Mouse (Mus musculus) liver (tissue): ENCODE data around the gene Olfr539.
"Not testable (repeated sequence)": the region's sequence is repeated elsewhere in the genome, so short reads cannot be mapped to it uniquely, and the experiment has no call there.

Source experiments
- DNase-seq: peaks from one replicate; pipeline ENCODE4 v3.0.0-alpha.2; 2020; ENCODE audit warnings: mixed read lengths

The Olfr539 gene

GRCm38 (mm10) chr7:140659630-140660029, at the start of gene Olfr539:
Gene Olfr539, plus strand, starts transcription at chr7:140659930.
- DNase-seq: no peak

DNA sequence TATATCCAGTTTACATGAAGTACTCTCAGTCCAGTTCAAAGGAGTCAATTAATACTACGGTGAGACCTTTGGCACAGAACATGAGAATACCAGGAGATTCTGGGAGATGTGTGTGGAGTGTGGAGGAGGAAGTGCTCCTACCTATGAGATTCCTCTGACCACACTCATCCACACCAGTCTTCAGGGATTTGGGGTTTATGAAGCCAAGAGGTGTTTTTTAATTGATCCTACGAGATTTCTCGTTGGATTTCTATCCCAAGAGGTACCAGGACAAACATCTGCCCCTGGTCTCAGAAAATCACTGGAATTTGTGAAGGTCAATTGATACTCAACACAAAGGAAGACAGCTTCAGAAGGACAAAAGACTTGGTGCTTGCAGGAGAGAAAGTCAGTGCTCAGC, 31.1 kb upstream of the Olfr539 start, which contains the start of gene Olfr61:
Gene Olfr61, plus strand, starts transcription at position 301 of the 400 bp plus-strand sequence.
- not testable (repeated sequence) for DNase-seq

DNA sequence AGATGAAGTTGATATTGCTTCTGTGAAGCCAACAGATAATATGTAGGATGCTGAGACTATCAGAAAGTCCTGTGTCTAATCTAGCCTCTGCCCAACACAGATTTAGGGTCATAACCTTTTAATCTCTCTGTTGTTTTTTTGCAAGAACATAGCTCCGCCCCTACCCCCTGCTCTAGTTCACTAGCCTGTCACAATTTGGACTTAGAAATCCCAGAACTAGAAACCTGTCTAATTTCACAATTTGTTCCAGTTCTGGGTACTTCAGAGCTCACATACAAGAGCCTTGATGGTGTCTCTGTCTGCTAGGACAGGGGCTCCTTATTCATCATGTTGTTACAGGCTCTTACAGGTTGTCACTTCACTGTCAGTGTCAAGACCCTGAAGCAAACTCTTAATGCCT, 29.2 kb upstream of the Olfr539 start:
- no peak for DNase-seq

GRCm38 (mm10) chr7:140646152-140646551, 13.6 kb upstream of the Olfr539 start, which contains the start of gene Olfr53:
Gene Olfr53, plus strand, starts transcription at chr7:140646452.
- no peak for DNase-seq

DNA sequence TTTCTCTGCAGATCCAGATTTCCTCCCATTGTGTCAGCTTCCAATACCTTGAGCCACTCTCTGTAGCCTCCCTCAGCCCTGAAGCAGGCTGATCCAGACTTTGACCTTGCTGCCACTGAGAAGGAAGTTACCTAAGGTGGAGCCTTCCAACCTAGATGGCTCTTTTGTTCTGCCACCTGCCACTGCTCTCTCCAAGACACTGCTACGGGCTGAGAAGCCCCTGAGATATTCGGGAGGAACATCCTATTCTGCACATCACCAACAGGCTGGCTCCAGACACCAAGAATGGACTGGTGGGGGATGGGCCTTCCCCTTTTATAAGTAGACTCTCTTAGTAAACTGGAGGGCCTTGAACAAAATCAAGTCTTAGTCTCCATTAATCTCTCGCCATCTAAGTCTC, 11.0 kb downstream of the Olfr539 start:
- DNase-seq: not testable (repeated sequence)

DNA sequence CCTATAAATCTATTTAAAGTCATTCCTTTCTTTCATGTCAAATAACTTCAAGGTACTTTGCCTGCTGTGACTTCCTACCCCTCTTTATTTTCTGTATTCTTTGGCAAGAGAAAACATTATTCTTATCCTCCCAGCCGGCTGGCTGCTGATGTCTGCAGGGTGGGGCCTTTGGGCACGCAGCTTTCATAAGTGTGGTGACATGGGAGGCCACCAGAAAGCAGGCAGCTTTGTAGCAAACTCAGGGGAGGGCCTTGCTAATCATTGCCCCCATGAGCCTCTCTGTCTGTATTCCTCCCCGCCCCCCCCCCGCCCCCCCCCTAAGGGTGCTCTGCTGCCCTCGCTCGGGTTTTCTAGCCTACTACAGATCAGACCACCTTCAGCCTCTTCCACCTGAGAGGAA, 16.1 kb downstream of the Olfr539 start:
- DNase-seq: no peak

- DNase-seq: not testable (repeated sequence)
Measured at GRCm38 (mm10) chr7:140679591-140679990, 19.9 kb downstream of the Olfr539 start.

DNA sequence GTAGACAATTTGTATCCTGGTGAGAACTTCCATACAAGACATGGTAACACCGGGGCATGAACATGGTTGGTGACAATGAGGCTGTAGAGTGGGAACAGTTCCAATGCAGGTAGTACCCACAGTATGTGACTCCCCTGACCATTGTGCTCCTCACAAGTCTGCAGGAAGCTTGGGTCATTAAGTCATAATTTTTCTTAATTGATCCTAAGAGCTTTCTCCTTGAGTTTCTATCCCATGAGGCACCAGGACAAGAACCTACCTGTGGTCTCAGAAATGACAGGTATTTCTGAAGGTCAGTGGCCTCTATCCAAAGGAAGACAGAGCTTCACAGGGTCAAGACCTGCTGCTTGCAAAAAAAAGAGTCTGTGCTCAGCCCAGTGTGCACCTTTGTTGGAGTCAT, 21.9 kb downstream of the Olfr539 start, which contains the start of gene Olfr45:
Gene Olfr45, plus strand, starts transcription at position 301 of the 400 bp plus-strand sequence.
- no peak for DNase-seq

- no peak for DNase-seq
Measured at GRCm38 (mm10) chr7:140696967-140697366, 37.2 kb downstream of the Olfr539 start, which contains the start of gene Olfr541. Gene Olfr541, plus strand, starts transcription at chr7:140697267.

DNA sequence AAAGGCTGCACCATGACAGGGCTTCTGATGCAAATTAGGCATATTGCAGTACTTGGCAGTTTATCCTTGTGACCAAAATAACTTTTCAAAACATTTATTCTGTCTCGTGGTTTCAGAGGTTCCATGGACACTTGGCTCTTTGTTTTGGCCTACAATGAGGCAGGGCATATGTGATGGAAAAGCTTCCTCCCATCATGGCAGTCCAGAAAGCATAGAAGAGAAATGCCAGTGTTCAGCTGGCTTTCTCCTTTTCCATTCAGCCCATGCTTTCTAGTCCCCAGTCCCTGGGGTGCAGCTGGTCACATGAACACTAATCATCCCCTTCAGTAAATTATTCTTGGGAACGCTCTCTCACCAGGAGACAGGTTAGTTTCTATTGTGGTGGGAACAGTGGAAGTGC, 46.6 kb downstream of the Olfr539 start:
- no peak for DNase-seq

GRCm38 (mm10) chr7:140707536-140708284, 48.0 kb downstream of the Olfr539 start:
- DNase-seq: no peak

- DNase-seq: no peak
Measured at GRCm38 (mm10) chr7:140717155-140718055, 57.7 kb downstream of the Olfr539 start.

DNA sequence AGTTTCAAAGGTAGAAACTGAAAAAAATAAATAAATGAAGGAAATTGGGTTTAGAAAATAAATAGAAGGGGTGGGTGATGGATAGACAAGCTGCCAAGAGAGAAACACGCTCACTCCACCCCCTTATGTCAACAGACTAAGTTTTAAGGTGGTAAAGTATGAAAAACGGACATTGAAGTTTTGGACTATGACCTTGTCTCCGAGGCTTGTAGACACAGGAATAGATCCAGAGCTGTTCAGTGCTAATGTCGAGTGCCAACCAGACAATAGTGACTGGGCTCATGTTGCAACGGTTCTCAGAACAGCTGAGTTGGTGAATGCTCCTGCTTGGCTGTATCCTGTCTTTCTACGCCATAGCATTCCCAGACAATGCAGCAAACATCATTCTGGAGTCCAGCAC, 61.4 kb downstream of the Olfr539 start:
- no peak for DNase-seq

GRCm38 (mm10) chr7:140725558-140725957, 65.8 kb downstream of the Olfr539 start:
- no peak for DNase-seq
